Mouse (Mus musculus) neural tube, embryonic 10.5 days (tissue): ENCODE results near the gene Slc46a2.
A peak's percentile ranks its signal among the peaks of the same experiment; 100 is the strongest.

Experiments
- DNase-seq: peaks from one replicate; pipeline ENCODE4 v3.0.0-alpha.2; 2017; ENCODE audit warnings: low spot score; ENCODE audit errors: extremely low spot score

Gene Slc46a2

DNA sequence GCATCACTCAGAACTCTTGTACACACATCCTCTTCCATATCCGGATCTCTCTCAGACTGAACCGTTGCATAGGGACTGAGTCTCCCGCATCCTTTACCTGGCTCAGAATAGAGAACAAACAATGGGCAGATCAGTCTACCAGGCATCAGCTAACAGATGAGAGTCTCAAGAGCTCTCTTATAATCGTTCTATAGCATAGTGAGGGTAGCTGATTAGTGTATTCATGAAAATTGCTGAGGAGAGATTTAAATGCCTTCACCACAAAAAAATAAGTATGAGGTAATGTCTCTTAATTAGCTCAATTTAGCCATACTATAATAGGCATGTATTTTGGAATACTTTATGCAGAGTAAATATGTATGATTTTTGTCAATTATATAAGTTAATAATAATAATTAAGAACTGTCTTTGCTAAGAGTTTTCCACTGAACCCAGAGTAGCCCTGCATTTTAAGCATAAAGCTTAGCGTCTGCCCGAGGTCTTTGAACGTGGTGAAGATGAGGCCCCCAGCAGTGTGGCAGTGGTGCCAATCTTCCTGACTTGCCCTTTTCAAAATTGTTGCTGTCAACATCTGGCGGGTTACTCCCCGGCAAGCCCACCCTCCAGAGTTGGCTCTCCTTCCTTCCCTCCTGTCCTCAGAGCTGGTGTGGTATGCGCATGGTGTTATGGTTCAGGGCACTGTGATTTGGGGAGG lies 23.0 kb downstream of the Slc46a2 start:
- DNase-seq: no peak

DNA sequence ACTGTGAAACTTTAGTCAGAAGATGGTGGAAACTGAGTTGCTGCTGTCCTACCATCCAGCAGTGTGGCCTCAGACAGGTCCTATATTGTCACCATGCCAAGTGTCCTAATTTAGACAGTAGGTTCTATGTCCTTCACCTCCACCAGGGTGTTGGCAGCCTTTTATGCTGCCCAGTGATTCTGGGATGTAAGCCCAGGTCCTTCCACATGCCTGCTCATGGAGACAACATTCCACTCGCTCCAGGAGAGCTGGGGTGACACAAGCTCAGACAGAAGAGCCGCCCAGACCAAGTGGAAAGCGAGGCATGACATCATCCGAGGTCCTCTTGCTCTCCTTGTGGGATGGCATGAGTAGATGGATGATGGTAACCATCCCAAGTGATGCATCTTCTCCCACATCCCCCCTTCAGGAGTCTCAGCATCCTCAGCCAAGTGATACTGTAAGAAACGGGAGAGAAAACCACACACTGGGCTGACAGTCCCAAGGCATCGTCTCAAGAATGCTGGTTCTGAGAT lies 24.7 kb downstream of the Slc46a2 start:
- no peak for DNase-seq

DNA sequence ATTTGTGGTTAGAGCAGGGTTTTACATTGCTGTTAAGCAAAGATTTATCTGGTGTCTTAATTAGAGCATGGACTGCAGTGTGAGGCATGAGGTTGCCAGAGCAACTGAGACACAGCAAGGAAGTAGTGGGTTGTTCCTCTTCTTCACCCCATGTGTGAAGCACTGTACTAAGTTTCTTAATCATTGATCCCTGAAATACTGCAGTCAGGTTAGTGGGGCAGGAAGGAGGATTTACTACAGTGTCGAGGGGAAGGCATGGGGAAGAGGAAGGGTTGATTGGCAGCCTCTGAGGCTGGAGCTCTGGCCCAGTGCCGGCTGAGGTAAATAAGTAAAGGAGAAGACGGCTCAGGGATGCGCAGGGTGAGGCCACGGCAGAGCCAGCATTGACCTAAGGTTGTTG lies 26.8 kb downstream of the Slc46a2 start:
- DNase-seq: no peak

DNA sequence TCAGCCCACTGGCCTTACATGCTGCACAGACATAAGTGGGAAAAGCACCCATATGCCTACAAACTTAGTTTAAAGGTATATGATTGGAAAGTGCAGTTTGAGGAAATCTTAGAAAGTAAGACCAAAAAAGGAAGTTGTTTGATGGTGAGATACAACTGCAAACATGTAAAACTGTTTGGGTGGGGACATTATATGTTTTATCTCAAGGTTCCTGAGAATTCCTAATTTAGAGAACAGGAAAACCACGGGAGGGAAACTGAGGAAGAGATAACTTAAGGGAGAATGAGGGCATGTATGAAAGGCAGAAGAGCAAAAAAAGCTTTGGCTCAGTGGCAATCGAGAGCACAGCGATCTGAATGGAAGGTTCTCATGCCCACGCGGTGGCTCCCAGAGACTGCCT lies 27.8 kb downstream of the Slc46a2 start:
- no peak for DNase-seq

DNA sequence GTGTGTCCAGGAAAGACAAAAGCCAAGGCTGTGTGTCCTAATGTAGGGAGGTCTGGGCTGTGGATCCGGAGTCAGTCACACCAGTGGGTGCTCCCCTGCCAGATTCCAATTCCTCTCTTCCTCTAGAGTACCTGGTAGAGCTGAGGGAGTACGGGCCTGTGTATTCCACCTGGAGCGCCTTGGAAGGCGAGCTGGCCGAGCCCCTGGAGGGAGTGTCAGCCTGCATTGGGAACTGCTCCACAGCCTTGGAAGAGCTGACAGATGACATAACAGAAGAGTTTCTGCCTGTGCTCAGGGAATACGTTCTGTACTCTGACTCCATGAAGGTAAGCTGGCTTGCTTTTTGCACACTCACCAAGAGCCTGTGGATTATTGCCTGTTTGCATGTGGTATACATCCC lies 28.6 kb downstream of the Slc46a2 start:
- no peak for DNase-seq

DNA sequence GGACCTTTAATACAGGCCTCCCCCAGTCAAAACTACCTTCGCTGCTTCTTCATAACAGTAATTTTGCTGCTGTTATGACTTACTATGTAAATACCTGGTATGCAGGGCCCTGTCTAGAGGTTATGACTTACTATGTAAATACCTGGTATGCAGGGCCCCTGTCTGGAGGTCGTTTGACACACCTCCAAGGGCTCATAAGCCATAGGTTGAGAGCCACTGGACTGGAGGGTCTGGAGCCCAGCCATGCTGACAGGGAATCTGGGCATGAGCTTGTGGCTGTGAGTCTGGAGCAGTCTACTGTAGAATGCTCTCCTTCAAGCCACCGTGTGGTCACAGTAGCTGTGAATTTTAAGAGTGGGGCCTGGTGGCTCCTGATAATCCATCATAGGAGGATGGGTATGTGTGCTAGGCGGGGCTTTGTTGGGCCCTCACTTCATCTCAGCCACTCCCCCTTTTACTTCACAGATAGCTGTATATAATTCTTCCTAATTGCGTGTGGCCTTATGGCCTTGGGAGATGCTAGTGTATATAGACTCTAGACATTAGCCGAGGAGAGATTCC lies 30.6 kb downstream of the Slc46a2 start:
- no peak for DNase-seq

DNA sequence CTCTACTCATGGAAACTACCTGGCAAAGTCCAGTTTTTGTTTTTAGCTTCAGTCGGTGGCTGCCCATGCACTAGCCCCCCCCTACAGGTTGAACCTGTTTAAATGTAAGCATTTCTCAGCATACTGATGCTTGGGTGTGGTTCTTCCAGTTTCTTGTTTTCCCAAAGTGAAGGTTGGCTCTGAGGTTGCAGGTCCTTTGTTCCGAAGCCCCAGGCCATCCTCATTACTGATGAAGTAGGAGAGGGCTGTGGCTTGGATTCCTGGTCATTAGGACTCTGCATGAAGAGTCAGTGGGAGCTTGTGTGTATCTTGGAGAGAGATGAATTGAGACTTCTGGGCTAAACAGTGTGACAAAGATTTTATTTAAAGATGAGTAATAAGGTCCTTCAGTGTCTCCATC lies 33.6 kb downstream of the Slc46a2 start:
- DNase-seq: no peak

DNA sequence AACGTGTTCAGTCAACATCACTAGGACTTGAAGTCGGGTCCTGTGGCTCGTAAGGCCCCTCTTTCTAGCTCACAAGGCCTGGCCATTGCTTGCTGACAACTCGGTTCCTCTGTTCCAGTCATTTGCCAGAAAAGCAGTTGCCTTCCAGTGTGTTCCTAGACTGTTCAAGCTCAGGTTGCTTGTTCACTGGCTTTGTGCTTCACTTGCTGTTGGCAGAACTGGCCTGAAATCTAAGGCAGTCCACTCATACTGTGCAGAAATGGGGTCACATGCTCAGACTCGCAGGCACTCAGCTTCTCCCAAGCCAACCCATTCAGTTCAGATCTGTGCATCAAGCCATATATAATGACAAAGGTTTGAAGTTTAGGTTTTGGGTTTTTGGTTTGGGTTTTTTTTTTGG lies 34.1 kb downstream of the Slc46a2 start:
- DNase-seq: no peak

DNA sequence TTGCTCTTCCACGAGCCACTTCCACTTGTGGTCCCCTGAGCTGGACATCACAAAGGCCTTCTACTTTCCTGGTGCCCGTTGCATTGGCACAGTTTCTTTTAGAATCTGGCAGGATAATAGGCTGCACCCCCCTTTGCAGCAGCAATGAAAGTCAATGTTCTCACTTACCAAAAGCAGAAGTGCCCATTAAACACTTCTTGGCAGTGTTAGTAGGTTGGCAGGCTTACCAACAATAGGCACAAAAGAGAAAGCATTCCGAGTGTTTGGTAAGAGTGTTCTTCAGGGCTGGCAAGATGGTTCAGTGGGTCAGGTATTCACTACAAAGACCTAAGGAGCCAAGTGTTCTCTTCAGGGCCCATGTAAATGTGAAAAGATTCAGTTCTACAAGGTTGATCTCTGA lies 35.4 kb downstream of the Slc46a2 start:
- DNase-seq: no peak

DNA sequence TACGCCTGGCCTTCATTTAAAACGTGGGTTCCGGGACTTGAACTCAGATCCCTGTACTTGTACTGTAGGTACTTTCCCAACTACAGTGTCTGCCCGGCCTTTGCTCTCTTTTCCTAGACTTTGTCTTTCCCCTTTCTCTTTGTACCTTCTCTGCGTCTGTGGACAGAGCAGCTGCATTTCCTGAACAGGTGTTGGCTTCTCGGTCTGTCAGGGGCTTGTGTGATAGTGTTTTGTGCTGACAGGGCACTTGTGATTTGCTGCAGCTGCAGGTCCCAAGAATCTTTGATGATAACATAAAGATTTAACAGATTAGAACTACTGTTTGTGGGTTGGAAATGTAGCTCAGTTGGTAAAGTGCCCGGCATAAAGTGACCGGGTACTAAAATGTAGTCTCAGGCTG lies 36.3 kb downstream of the Slc46a2 start:
- no peak for DNase-seq

DNA sequence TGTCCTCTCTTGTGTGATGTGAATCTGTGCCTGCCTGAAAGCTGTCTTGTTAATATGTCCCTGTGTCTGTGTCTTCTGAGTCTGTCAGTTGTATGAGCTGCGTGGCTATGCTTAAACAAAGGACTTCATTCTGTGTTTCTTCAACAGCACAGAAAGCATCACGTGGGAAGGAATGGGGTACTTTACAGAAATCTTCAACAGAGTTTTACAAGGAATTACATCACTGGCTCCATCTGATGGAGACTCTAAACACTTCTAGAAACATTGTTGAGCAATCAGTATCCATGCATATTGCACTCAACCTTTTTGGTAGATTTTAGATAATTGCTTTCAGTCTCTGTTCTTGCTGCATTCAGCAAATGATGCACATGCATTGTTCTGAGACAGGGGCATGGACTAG lies 37.8 kb downstream of the Slc46a2 start:
- no peak for DNase-seq

DNA sequence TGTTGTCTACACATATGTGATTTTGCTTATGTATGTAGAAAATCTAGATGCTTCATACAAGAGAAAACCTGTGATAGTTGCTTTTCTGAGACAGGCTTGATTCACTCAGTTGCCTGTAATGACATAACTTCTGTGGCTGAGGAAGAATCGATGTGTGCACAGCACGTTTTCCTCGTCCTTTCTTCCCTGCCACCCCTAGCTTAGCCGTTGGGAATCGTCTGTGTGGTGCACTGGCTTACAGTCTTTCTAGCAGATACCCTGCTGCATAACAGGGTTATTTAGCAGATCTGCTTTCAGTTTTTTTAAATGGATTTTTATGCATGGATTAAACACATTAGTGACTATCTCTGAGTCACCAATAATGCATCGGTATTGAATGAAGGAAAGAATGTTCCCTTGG lies 38.3 kb downstream of the Slc46a2 start:
- no peak for DNase-seq

DNA sequence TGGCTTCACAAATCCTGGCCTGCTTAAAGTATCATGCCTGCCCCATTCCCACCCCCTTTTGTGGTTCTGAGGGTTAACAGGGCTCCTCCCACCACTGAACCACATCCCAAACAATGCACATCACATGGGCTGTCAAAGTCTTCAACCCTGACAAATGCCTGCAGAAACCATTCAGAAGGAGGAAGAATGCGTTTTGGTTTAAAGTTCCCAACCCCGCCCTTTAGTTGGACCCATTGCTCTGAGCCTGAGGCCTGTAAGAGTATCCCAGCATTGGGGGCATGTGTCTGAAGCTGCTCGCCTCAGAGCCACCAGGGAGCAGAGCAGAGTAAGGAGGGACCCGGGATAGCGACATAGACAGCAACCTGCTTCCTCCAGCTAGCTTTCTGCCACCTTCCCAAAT lies 41.0 kb downstream of the Slc46a2 start:
- DNase-seq: no peak

DNA sequence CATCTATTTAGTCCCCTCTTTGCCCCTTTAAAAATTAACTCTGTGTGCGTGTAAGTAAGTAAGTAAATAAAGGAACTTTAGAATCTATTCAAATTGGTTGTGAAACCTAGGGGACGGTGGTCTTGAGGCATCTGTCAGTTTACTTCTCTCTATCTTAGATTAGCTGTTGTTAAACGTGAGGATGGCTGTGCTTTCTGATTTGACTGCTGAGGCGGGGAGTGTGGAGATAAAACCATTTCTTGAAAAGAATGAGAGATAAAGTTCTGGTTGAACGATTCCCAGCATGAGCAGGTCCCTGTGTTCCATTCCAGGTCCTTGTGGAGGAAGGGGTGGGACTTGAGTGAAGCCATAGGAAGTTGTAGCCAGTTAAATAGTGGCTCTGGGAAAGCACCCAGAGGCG lies 41.6 kb downstream of the Slc46a2 start:
- no peak for DNase-seq

DNA sequence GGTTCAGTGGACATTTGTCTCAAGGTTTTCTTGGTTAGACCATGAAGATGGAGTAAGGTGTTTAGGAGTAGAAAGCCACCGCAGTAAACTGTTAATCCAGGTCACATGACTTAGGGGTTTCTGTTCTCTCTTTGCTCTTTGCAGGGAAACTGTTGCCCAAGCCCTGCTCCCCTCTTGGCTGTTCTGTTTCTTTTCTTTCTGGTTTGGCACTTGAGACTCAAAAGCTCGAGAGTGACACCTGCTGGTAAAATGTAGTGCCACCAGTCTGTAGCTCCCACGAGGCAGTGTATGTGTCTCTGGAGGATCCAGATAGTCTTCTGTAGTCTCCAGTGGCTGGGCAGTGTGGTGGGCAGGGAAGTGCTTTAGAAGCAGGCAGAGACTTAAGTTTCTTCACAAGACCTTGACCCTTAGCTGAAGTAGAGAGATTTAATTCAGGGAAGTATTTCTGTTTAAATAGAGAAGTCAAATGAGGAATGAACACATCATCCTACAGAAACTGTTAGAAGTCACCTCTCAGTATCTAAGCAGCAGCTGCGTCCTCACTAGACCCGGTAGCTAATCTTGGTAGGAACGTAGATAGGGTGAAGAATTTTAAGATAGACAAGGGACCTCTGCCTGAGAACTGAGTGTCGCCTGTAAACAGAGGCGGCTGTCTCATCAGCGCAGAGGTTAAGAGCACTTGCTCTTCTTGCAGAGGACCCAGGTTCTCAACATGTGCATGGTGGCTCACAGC lies 43.8 kb downstream of the Slc46a2 start:
- DNase-seq: peak; percentile 63

DNA sequence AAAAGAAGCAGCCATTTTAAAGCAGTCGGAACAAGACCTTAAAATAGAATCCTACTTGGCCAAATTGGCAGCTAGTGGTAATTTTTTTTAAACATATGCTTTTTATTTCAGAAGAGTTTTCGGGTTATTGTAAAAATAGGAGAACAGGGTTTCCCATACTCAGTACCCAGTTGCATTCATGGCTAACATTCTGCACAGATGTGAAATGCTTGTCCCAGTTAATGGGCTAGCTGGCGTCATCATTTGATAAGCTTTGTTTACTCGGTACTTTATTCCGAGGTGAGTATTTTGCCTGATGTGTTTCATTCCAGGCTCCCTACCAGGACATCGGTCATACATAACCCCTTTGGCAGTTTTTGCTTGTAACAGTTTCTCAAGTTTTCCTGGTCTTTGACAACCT lies 44.4 kb downstream of the Slc46a2 start:
- no peak for DNase-seq

DNA sequence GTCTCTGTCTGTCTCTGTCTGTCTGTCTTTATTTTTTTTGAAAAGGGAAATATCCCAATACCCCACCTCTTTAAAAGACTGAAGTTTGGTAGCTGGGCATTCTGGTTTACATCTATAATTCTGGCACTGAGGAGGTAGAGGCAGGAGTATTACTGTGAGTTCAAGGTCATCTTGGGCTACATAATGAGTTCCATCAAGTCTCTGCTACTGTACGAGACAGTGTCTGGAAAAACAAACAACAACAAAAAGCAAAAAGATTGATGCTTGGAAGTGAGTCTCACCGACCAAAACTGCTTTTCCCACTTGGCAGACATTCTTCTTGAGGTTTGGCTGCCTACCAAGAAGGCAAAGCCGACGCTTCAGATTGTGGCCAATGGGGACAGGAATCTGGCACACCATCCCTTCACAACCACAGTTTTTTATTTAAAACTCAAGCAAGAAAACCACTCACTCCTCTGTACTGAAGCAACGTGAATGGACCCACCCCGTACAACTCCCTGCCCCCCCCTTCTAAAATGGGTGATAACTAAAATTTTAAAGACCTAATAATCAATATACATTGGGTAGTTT lies 45.3 kb downstream of the Slc46a2 start:
- no peak for DNase-seq

DNA sequence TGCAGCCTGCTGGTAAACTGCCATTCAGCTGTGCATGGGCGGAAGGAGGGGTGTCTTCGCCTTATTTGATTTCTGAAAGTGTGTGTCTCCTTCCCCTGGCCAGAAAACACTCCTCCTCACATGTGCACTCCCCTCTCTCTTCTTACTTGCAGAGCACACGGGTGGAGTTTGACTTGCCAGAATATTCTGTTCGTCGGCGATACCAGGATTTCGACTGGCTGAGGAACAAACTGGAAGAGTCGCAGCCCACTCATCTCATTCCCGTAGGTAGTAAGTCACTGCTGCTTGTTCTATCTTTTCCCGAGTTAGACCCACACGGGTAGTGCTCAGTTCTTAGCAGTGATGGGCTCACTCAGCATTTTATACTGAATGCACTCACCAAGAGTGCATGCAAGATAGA lies 46.8 kb downstream of the Slc46a2 start:
- no peak for DNase-seq

DNA sequence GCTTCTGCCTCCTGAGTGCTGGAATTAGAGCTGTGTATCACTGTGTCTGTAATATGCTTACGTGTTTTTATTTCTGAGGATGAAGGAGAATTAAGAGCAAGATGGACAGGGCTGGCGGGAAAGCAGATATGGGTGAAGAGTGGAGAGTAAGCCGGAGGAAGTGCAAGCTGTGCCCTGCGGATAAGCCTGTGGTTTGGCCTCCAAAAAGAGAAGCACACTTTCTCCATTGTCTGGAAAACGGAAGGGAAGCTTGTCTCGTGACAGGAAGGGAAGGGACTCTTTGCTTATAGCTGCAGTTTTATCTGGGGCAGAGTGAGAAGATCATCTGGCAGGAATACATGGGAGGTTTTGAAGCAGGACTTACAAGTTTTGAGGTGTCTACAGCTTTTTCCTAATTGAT lies 51.0 kb downstream of the Slc46a2 start:
- no peak for DNase-seq

DNA sequence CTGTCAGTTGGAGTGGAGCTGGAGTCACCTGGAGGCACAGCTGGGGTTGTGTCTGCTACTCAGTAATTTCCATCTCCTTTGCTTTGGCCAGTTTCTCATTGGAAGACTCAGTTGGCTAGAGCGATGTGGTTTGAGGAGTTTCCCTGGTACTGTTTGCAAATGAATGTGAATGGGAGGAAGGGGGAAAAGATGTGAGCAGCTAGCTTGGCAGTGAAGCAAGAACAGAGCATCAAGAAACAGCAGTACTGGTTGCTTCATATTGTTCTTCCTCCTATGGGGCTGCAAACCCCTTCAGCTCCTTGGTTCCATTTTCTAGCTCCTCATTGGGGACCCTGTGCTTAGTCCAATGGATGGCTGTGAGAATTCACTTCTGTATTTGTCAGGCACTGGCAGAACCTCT lies 52.5 kb downstream of the Slc46a2 start:
- no peak for DNase-seq

DNA sequence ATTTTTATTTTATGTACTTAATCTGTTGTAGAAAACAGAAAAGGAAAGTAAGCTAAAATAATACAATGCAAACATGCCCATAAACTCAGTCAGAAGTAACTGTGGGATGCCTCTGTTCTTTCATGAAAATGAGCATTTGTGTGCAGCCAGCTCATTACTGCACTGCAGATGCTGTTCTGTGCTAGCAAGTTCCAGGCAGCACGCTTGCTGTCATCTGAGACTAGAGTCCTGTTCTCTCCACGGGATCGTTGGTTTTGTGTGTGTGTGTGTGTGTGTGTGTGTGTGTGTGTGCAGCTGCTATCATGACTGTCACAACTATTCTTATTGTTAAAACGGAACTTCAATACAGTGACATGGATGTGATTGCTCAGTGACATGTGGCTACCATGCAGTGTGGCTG lies 53.0 kb downstream of the Slc46a2 start:
- DNase-seq: no peak

DNA sequence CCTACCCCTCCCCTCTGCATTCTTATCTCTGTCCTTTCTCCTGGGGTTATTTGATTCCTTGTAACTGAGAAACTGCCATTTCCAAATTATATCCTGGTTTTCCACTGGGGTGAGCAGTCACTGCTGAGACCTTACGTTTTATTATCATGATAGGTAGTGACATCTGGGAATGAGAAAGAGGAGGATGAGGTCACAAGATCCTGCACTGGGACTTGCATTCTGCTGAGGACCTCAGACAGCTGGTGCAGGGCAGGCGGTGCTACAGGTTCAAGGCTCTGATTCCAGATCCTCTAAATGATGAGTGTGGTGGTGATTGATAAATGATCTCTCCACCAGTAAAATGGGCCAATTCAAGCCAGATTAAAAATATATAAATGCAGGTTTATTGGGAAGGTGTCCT lies 54.4 kb downstream of the Slc46a2 start:
- DNase-seq: no peak
